Mouse (Mus musculus): ENCODE measurements around the gene Gjb4.

DNA sequence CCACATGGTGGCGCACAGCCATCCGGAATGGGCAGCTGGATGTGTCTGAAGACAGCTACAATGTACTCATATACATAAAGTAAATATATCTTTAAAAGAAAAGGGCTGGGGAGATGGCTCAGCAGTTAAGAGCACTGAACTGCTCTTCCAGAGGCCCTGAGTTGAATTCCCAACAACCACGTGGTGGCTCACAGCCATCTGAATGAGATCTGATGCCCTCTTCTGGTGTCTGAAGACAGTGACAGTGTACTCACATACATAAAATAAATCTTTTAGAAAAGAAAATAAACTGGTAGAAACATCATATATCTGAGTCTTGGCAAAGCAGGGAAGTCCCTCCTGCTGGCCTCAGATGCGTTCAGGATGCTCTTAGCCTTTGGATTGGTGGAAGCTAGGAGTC lies 36.7 kb downstream of the Gjb4 start:
- TF ChIP-seq CTCF (IDR thresholded peaks at IDR 0.05; ENCODE audit: low read depth, low read length) (no peak), POLR2A (IDR thresholded peaks at IDR 0.05; ENCODE audit: extremely low read depth, insufficient read depth, low read length) (no peak)

Data from liver, adult 2 months (tissue).